Mouse (Mus musculus) embryonic stem cell, embryonic (primary cell): ENCODE measurements at regions not wholly inside any gene's neighbourhood (a gene's known extent, or its start where the extent isn't known, plus 50 kb on each side); places are given as distances from the start of the nearest gene placed in this dataset.
"Not testable (repeated sequence)": the region's sequence is repeated elsewhere in the genome, so short reads cannot be mapped to it uniquely, and the experiment has no call there.

Experiments used
- CTCF ChIA-PET, 4 experiments: fragments of 300-600 bp in 2 of 4; fragments of 350-600 bp in 2 of 4; sonication (Branson Sonifier 250); formaldehyde crosslinking; loops; one replicate each; lab custom pipeline; 2022; ENCODE audit warnings: inconsistent platforms in 2 of 4; lab: Charles Lee
- POLR2A ChIA-PET, 4 experiments: fragments of 300-600 bp in 2 of 4; fragments of 350-600 bp in 2 of 4; sonication (Branson Sonifier 250); formaldehyde crosslinking; loops; one replicate each; lab custom pipeline; 2022; ENCODE audit warnings: antibody characterized with exemption in 4 of 4, inconsistent platforms in 1 of 4; lab: Charles Lee

DNA sequence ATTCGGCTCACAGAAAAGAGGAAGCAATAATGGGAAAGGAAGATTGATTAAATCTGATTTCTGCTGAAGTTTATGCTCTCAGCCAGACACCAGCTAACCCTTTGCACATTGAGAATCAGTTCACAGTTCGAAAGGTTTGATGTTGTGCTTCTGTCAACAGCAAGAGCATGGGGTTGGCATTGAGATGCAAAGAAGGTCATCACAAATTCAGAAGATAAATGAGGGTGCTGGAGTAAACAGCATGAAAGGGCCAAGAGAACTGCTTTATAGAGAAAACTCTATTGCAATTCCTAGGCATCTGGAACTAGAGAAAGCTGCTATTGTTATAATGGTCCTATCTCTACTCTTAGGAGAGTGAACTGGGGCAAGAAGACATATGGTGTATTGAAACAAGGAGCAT is 250.8 kb downstream of the Rab38 start:
- ChIA-PET CTCF (no interaction called here), POLR2A (no interaction called here)

DNA sequence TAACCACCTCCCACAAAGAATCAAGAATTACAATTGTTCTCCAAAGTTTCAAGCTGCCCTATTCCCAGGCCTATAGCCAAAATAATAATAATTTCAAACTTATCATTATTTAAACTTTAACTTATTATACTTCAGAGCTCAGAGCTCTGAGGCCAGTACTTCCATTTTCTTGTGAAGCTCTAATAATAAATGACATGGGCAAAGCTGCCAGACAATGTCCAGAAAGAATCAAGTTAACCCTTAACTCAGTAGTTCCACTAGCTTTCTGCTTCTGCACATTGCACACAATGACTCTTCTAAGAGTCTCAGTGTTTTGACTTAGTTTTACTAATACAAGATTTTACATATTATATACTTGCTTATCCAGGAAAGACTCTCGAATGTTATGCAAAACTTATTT is 291.0 kb downstream of the Rab38 start:
- POLR2A ChIA-PET = interaction anchor here in 1 of 4 experiments (0.8 kb wide), 1 partner anchor 73 kb away, joined by 5 read pairs; no protein-coding TSS in a partner anchor
- CTCF ChIA-PET = not testable (repeated sequence)

DNA sequence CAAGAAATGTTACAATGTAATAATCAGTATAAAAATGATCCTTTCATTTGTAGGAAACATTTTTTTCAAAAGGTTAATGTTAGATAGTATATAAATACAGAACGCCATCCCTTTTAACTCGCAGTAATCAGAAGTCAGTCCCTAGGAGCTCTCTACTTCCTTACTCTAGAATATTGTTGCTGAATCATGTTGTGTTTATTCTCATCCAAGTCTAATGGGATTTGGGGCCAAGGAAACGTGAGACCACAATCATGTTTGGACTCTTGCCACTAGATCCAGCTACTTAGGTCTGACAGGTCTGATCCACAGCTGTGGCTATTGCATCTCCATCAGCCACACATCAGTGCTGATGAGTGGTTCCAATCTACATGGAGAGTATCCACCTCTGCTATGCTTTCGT is 304.4 kb downstream of the Rab38 start:
- POLR2A ChIA-PET = no interaction called here

DNA sequence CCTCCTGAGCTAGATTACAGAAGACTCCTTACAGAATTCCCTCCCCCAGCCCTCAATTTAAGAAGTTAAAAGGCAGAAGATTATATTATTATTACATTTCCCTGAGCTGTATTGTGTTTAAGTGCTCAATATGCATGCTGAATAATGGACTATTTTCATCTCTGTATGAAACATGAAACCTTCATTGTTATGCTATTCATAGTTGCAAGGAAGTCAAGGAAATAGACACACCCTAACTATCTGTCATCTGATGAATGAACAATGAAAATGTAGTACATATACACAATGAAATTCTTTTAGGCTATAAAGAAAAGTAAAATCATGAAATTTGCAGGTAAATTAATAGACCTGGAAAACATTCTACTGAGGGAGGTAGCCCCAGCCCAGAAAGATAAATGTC is 305.7 kb downstream of the Rab38 start:
- ChIA-PET CTCF (no interaction called here), POLR2A (no interaction called here)

More for the DNA sequence above, 304.4 kb downstream of the Rab38 start:
- CTCF ChIA-PET = no interaction called here

DNA sequence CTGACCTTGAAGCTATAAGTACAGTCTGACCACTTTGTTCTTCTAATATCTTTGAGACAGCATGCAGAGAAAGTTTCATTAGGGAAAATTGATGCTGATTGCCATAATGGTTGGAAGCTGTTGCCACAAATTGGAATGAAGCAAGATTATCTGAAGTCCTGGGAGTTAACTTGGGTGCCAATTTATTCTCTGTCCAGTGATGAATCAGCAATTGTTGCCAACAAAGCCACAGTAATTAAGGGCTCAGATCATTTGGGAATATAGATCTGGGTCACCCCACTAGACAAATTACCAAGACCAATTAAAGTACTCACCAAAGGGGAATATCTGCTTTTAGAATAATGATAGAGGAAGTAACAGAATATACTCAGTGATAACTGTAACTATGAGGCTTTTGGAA is 347.3 kb downstream of the Rab38 start:
- CTCF ChIA-PET = no interaction called here
- POLR2A ChIA-PET = no interaction called here

DNA sequence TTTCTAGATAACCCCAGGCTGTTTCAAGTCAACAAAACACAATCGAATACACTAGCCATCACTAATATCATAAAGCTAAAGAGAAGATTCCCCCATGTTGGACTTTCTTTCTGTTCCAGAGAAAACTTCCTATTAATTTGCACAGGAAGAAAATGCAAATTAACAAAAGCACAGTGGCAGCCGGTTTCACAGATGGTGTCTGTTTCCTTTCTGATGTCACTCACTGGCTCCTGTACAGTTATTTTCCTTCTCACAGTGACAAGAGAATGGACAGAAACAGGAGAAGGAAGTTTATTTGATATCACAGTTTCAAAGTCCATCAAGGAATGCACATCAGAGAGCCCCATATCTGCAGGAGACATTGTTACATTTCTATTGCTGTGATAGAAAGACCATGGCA is 352.8 kb downstream of the Rab38 start:
- POLR2A ChIA-PET = no interaction called here
- CTCF ChIA-PET = no interaction called here

DNA sequence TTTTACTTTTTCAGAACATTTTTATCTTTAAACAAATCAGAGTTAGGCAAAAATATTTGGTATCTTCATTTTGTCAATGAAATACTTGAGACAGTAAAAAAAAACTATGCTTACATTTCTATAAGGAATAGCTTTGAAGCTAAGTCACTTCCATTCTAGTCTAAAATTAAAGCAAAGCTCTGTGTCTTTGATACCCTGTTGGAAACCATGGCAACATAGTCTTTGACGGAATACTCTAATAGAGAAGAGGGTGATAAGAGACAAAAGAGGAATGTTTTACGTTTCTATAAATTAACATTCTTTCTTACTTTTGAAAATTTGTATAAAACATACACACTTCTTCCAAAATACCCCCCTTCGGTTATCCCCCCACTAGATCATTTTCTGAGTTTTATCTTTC is 378.1 kb downstream of the Rab38 start:
- CTCF ChIA-PET = no interaction called here
- POLR2A ChIA-PET = no interaction called here

DNA sequence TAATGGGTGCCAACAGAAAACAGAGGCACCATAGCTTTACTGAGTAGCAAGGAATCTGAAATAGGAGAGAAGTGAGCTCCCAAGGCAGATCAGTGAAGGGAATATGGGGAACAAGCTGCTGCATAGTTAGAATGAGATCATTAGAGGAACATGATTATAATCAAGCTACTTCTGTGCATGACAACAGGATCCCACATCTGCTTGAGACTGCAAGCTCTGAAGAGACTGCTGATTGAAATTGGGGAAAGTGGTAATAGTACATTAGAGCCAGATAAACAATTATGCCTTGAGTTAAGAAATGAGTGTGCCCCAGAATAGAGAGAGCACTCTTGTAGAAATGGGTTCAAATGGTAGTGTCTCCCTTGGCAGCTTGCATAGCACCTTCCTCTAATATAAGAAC is 380.1 kb downstream of the Rab38 start:
- ChIA-PET POLR2A (no interaction called here), CTCF (no interaction called here)

DNA sequence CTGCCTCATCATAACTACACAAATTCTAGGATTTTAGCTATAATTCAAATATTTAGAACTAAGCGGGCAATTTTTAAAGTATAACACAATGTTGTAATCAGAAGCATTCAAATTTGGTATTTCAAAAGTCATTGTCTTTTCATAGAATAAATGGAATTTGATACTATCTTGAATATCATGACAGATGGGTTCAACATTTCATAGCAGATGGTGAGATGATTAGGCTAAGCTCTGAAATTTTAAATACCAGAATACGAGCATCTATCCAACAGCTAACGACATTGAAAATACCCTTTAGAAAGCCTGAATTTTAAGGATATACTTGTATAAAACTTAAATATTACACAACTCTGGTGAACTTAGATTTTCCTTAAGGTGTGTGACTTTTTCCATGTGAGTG is 390.1 kb downstream of the Rab38 start:
- CTCF ChIA-PET = no interaction called here
- POLR2A ChIA-PET = no interaction called here

DNA sequence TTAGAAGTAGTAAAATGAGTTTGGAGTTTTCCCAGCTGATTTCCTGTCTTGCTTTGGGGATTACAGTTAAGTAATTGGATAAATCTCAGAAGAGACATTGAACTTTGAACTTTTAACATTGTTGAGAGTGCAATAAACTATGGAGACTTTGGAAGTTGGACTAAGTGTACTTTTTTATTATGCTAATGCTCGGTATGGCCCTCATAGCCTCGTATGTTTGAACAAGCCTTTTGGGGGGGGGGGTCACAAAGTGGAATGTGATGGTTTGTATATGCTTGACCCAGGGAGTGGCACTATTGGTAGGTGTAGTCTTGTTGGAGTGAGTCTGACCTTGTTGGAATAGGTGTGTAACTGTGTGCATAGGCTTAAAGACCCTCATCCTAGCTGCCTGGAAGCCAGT is 396.4 kb downstream of the Rab38 start:
- CTCF ChIA-PET = no interaction called here
- POLR2A ChIA-PET = no interaction called here

DNA sequence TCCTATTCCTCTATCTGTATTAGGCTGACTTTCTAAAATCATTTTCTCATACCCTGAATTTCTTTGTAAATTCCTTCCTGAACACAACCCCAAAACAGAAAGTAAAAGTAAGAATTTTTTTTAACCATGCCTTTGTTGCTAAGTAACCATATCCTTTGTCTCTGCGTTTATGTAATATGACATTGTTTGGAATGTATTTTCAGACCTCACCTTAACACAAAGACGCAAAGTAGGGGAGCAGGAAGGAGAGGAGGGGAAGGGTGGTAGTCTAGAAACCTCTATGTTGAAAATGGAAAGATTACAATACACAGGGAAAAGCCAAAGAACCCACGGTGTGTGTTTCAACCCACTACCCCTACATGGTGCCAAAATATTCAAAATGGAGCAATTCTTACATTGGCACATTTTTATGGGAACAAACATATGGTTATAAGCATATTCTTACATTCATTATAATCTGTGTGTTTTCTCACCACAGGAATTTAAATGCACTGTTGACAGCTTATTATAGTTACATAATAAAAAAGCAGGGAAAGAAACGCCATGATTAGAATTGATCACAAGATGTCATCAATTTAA is 418.0 kb downstream of the Rab38 start:
- ChIA-PET POLR2A (no interaction called here), CTCF (no interaction called here)
